Mouse (Mus musculus): ENCODE data around the gene Jpt1.
A peak's percentile ranks its signal among the peaks of the same experiment; 100 is the strongest.
"Not testable (repeated sequence)": the region's sequence is repeated elsewhere in the genome, so short reads cannot be mapped to it uniquely, and the experiment has no call there.

The Jpt1 gene

GRCm38 (mm10) chr11:115475758-115476237 is 38.4 kb downstream of the Jpt1 start:
- DNase-seq (ENCODE audit: low spot score in 2 of 2) = no peak

- DNase-seq (ENCODE audit: low spot score in 2 of 2) = peak; percentile 95 to 97
These were observed 39.0 kb downstream of the Jpt1 start, which contains the start of gene Armc7 for GRCm38 (mm10) chr11:115475025-115475757. Gene Armc7 (plus strand): TSS chr11:115475667.

- peak; percentile 91 to 93 for DNase-seq (ENCODE audit: low spot score in 2 of 2)
These were observed 40.4 kb downstream of the Jpt1 start for GRCm38 (mm10) chr11:115473626-115474275.

GRCm38 (mm10) chr11:115472183-115472582 is 42.0 kb downstream of the Jpt1 start:
- DNase-seq (ENCODE audit: low spot score in 2 of 2) = no peak

GRCm38 (mm10) chr11:115467217-115467618 is 47.0 kb downstream of the Jpt1 start:
- DNase-seq (ENCODE audit: low spot score in 2 of 2) = no peak

- no peak for DNase-seq (ENCODE audit: low spot score in 2 of 2)
These were observed 49.3 kb downstream of the Jpt1 start for GRCm38 (mm10) chr11:115464851-115465250.

GRCm38 (mm10) chr11:115463397-115463796 is 50.8 kb downstream of the Jpt1 start:
- DNase-seq (ENCODE audit: low spot score in 2 of 2) = no peak

GRCm38 (mm10) chr11:115462243-115462891 is 51.8 kb downstream of the Jpt1 start, which contains the start of gene Slc16a5:
Gene Slc16a5 (plus strand): TSS chr11:115462474.
- DNase-seq (ENCODE audit: low spot score in 2 of 2) = no peak

GRCm38 (mm10) chr11:115461846-115462242 is 52.3 kb downstream of the Jpt1 start:
- DNase-seq (ENCODE audit: low spot score in 2 of 2) = no peak

GRCm38 (mm10) chr11:115460976-115461375 is 53.2 kb downstream of the Jpt1 start:
- DNase-seq (ENCODE audit: low spot score in 2 of 2) = no peak

GRCm38 (mm10) chr11:115457405-115457804 is 56.8 kb downstream of the Jpt1 start:
- no peak for DNase-seq (ENCODE audit: low spot score in 2 of 2)

GRCm38 (mm10) chr11:115456182-115456581 is 58.0 kb downstream of the Jpt1 start:
- DNase-seq (ENCODE audit: low spot score in 2 of 2) = no peak

GRCm38 (mm10) chr11:115455619-115456018 is 58.6 kb downstream of the Jpt1 start:
- no peak for DNase-seq (ENCODE audit: low spot score in 2 of 2)

GRCm38 (mm10) chr11:115454822-115455221 is 59.4 kb downstream of the Jpt1 start:
- DNase-seq (ENCODE audit: low spot score in 2 of 2) = not testable (repeated sequence)

GRCm38 (mm10) chr11:115453306-115453705 is 60.9 kb downstream of the Jpt1 start:
- no peak for DNase-seq (ENCODE audit: low spot score in 2 of 2)

- no peak for DNase-seq (ENCODE audit: low spot score in 2 of 2)
These were observed 61.8 kb downstream of the Jpt1 start for GRCm38 (mm10) chr11:115452281-115452860.

GRCm38 (mm10) chr11:115451781-115452241 is 62.4 kb downstream of the Jpt1 start:
- DNase-seq (ENCODE audit: low spot score in 2 of 2) = no peak

GRCm38 (mm10) chr11:115450176-115450575 is 64.0 kb downstream of the Jpt1 start:
- no peak for DNase-seq (ENCODE audit: low spot score in 2 of 2)

GRCm38 (mm10) chr11:115448998-115449397 is 65.2 kb downstream of the Jpt1 start:
- DNase-seq (ENCODE audit: low spot score in 2 of 2) = no peak

GRCm38 (mm10) chr11:115448075-115448474 is 66.1 kb downstream of the Jpt1 start:
- no peak for DNase-seq (ENCODE audit: low spot score in 2 of 2)

Data from urinary bladder, postnatal 36 days (tissue).